Mouse (Mus musculus): ENCODE results near the gene 9430038I01Rik. TPM values are rescaled to one million over a fixed set of nuclear protein-coding genes. Genes with fewer than 3 reads are reported as not detected.
A peak's percentile ranks its signal among the peaks of the same experiment; 100 is the strongest.
"Not testable (repeated sequence)": the region's sequence is repeated elsewhere in the genome, so short reads cannot be mapped to it uniquely, and the experiment has no call there.

The 9430038I01Rik gene
- total RNA-seq (2021): 1 to 10 TPM; 6.1 to 6.6 TPM
- long read RNA-seq, experiment 1, partial matches to known transcripts: 0 of 11 reads
- long read RNA-seq, experiment 1, other reads (novel, unspliced or antisense): 4 of 11 reads
- long read RNA-seq, experiment 2, transcript 9430038I01Rik-201 (4 exons, 1,126 nt): major isoform, 9 of 15 reads
- long read RNA-seq, experiment 2, partial matches to known transcripts: 0 of 15 reads
- long read RNA-seq, experiment 2, other reads (novel, unspliced or antisense): 3 of 15 reads

GRCm38 (mm10) chr7:137410337-137411197 lies at the start of gene 9430038I01Rik:
TSS of gene 9430038I01Rik (minus strand) at chr7:137410762.
- peak; percentile 97 to 99 for DNase-seq (ENCODE audit: low spot score in 2 of 2)

DNA sequence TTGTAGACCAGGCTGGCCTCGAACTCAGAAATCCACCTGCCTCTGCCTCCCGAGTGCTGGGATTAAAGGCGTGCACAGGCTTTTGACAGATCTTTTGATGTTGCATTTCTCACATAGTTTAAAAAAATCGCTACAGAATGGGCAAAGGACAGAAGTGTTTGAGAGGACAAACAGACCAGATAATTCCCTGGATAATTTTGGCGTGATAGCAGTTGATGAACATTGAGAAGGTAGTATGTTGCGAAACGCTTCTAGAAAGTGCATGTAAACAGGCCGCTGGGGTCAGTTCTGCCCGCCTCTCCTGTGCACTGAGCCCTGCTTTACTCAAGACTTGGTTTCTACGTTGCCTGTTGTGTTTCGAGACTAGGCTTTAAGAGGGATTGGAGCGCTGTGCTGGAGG lies 34.8 kb upstream of the 9430038I01Rik start:
- DNase-seq (ENCODE audit: low spot score in 2 of 2): no peak

GRCm38 (mm10) chr7:137442951-137443350 lies 32.4 kb upstream of the 9430038I01Rik start:
- peak in 1 of 2 experiments; percentile 24 for DNase-seq (ENCODE audit: low spot score in 2 of 2)

DNA sequence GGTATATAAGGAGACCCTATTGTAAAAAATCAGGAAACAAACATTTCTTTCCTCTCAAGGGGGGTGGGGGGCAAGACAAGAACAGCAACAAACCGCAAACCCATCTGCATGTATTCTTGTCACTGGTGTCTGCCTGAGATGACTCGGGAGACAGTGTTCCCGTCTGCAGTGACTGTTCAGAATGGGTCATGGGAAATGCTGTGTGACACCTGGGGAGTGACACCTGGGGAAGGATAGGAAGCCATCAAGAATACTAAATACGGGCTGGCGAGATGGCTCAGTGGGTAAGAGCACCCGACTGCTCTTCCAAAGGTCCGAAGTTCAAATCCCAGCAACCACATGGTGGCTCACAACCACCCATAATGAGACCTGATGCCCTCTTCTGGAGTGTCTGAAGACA lies 28.4 kb upstream of the 9430038I01Rik start:
- not testable (repeated sequence) for DNase-seq (ENCODE audit: low spot score in 2 of 2)

- DNase-seq (ENCODE audit: low spot score in 2 of 2): no peak
Observed at GRCm38 (mm10) chr7:137438179-137438550, 27.6 kb upstream of the 9430038I01Rik start.

- peak; percentile 89 to 95 for DNase-seq (ENCODE audit: low spot score in 2 of 2)
Observed at GRCm38 (mm10) chr7:137437440-137438178, 27.0 kb upstream of the 9430038I01Rik start, which contains the start of gene Glrx3. TSS of gene Glrx3 (plus strand) at chr7:137437614.

DNA sequence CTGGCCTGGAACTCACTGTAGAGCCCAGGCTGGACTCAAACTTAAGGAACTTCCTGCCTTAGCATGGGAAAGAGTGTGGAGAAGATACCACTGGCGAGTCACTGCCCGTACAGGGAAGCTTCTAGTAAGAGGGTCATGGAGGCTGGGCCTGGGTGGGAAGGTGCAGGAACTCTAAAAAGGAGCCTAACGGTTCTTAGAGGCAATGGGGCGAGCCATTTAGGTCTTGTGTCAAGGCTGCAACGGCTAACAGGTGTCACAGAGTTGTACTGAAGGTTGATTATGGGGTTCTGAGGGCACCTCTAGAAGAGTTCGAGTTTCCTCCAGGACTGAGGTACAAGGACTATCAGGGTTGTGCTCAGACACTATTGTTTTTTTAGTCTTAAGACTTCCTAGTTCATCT lies 26.3 kb upstream of the 9430038I01Rik start:
- no peak for DNase-seq (ENCODE audit: low spot score in 2 of 2)

DNA sequence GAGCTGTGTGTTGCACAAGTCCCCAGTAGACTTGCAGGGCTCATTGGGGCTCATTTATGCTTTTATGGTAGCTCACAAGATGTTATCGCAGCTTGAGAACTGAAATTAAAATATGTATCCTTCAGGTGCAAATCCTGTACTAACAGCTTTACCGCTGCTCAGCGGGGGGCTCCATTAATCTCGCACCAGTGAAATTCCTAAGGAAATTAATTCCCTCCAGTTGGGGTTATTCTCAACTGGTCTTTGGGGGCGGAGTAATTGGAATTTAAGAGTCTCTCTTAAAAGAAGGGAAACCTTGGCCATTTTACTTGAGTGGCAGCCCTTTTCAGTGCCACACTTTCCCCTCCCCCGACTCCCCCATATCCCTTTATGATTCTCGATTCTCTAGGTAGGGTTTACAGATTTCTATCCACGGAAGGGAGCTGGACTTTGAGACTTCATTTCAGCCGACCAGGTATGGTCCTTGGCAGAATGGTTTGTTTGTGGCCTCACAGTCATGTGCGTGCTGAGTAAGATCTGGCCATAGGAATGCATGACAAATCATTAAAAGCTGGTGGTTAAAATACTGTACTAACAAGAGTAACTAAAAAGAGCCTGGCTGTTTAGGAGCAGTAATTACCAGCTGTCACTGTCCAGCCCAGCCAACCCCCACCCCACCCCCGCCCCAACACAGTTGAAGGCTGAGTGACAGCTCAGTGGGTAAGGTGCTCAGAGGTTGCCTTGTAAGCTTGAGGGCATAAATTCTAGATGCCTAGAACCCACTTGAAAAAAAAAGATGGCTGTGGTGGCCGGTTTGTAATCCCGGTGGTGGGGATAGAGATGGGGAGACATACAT lies 21.4 kb upstream of the 9430038I01Rik start:
- DNase-seq (ENCODE audit: low spot score in 2 of 2): no peak

DNA sequence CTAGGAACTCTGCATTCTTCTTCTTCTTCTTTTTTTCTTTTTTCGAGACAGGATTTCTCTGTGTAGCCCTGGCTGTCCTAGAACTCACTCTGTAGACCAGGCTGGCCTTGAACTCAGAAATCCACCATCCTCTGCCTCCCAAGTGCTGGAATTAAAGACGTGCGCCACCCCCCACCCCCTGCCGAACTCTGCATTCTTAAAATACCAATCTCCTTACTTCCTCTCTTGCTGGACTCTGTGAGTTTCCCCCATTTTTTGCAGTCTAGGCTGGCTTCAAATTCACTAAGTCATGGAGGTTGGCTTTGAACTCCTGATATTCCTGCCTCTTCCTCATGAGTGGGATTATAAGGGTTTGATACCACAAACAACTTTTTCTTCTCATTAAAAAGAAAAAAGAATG lies 16.1 kb upstream of the 9430038I01Rik start:
- DNase-seq (ENCODE audit: low spot score in 2 of 2): no peak

GRCm38 (mm10) chr7:137421236-137421635 lies 10.7 kb upstream of the 9430038I01Rik start:
- no peak for DNase-seq (ENCODE audit: low spot score in 2 of 2)

DNA sequence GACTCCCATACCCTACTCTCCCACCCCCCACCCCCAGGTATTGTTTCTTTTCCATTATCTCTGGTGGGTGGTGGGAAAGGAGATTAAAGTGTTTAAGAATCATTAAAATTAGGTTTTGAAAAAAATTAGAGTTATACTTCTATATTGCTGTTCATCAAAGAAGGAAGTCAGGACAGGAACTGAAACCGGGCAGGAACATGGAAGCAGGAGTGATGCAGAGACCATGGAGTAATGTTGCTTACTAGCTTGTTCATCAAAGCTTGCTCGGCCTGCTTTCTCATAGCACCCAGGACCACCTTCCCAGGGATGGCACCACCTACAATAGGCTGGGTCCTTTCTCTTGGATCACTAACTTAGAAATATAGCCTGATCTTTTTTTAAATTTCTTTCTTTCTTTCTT lies 10.0 kb upstream of the 9430038I01Rik start:
- DNase-seq (ENCODE audit: low spot score in 2 of 2): no peak

DNA sequence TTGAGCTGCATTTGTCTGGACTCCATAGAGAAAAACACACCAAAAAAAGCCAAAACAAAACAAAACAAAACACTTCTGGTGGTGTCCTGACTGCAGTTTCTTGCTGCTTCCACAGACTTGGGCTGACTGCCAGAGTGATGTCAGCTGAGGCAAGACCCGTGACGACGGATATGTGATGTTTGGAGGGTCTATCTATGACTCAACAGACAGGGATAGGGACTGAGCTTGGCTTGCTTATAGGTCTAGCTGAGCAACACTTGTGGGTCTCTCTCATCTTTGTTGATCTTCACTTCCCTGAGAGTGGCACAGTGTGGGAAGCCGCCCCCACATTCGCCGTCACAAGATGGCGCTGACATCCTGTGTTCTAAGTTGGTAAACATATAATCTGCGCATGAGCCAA lies 4.1 kb upstream of the 9430038I01Rik start:
- DNase-seq (ENCODE audit: low spot score in 2 of 2): no peak

DNA sequence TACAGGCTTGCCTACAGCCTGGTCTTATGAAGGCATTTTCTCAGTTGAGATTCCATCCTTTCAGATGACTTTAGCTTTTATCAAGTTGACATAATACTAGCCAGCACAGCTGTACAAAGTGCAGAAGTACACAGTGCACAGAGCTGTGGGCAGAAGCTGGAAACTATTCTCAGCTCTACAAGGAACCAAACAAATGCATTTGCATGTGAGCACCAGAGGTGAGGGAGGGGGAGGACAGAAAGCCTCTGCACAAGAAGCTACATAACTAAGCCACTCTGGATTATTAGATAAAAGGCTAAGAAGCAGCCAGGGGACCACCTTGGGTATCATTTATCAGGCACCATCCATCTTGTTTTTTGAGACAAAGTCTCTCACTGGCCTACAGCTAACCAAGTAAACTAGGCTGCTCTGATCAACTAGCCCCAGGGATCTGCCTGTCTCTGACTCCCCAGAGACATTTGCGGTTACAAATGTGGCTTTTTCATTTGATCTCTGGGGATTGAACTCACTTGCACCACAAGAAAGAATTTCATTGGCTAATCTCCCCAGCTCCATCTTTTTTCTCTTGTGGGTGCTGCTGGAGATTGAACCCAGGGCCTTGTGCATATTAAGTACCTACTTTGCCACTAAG lies 3.0 kb downstream of the 9430038I01Rik start:
- DNase-seq (ENCODE audit: low spot score in 2 of 2): no peak

- no peak for DNase-seq (ENCODE audit: low spot score in 2 of 2)
Observed at GRCm38 (mm10) chr7:137404146-137404545, 6.4 kb downstream of the 9430038I01Rik start.

- no peak for DNase-seq (ENCODE audit: low spot score in 2 of 2)
Observed at GRCm38 (mm10) chr7:137398973-137399372, 11.6 kb downstream of the 9430038I01Rik start.

GRCm38 (mm10) chr7:137397361-137397910 lies 13.1 kb downstream of the 9430038I01Rik start:
- no peak for DNase-seq (ENCODE audit: low spot score in 2 of 2)

DNA sequence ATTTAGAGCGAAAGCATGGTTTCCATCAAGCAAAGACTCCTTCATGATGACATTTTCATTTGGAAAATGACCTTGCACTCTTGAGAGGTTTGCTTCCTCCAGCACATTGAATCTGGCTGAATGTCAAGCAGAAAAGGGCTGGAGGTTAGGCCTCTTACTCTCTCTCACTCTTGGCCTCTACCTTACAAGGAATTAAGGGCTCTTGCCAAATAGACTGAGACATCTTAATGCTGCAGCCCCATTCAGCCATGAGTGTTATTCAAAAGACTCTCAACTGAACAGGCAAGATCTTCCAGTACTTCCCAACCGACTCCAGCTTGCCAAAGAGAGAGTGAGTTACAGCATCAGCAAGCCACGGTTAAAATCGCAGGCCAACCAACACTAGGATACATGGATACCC lies 15.1 kb downstream of the 9430038I01Rik start:
- DNase-seq (ENCODE audit: low spot score in 2 of 2): no peak

DNA sequence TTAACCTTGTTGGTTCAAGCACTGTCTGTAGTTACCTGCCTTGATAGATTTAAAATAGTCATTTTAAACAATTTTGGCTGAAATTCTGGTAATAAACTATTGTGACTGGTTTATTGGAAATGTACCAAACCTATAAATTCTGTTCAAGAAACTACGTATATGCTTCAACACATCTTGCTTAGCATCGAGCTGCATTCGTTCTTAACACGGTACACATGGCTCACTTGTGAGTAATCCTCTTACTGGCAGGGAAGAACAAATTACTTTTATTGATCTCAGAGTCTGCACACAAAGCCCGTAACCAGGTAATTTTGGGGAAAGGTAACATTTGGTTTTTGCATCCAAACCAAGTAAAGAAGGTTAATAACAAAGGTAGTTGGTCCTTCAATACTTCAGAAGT lies 22.7 kb downstream of the 9430038I01Rik start:
- no peak for DNase-seq (ENCODE audit: low spot score in 2 of 2)

DNA sequence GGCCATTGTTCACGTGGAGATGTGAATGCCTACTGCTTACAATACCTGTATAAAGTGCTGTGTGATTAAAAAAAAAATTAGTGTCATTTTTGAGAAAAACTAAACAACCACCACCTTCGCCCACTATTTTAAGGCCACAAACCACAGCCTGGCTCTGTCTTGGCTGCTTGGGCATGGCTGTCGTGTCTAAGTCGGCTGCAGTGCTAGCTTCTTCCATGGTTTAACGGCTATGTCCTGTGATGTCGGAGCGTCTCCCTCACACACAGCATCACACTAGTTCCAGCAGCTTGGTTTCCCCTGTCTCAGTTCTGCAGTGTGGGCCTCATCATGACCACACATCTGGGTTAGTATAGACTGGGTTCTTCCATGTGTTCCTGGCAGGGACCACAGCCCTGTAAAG lies 35.6 kb downstream of the 9430038I01Rik start:
- no peak for DNase-seq (ENCODE audit: low spot score in 2 of 2)

DNA sequence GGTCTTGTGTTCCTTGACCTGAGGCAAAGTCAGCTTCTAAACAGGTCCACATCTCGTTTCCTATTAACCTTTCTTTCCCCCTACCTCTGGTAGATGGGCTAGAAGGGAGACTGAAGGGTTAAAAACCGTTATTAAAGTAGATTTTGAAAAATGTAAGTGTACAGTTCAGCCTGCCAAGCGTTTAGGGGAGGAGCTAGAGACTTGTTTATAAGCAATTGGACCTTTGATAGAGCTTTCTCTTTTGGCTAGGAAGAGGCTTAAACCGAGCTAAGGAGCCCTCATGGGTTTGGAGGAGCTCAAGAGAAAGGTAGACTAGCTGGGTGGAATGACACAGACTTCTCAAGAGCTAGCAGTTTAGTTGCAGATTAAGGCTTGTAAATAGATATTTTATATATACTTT lies 38.8 kb downstream of the 9430038I01Rik start:
- DNase-seq (ENCODE audit: low spot score in 2 of 2): no peak
